21 mouse cellular contexts compared by ENCODE assay signal in the genomic region with DNA sequence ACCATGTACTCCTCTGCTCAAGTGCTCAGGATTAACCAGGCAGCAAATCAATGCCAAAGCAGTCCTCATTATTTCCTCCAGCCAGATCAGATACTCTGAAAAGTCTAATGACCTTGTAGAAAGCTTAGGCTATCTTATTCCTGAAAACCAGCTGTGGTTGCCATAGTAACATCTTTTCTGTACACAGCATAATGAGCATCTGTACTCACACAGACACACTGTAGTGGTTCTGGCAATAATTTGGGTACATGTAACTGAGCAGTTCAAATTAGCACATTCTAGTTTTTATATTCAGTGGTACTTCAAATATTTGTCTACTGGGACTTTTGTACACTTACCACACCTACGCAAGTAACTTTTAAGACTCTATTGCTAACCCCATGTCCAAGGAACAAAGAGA. TPM values are rescaled to one million over a fixed set of nuclear protein-coding genes. Genes with fewer than 3 reads are reported as not detected.
DNase-seq lines count a peak whose midpoint lies in the region; ATAC-seq and TF ChIP-seq lines count a peak whose summit lies in the region.
"Had no signal": no experiment of that assay in that cellular context is flagged by ENCODE, and none has a peak within 500 bp of the region (broad histone marks: within the 10 kb centered on the region; RNA-seq: fewer than 3 reads in every experiment).

No protein-coding gene starts in this region.

- H3K4me2 ChIP-seq in kidney, postnatal 0 days (ENCODE audit: low read length): no peak overlapping the region
- H3K4me2 ChIP-seq in kidney, embryonic 16.5 days (replicated peaks; ENCODE audit: low read depth, low read length): no peak overlapping the region
- H3K4me2 ChIP-seq in midbrain, embryonic 13.5 days (replicated peaks): 0 out of 2 replicates have a peak overlapping the region, but pooled peaks have one; percentile 6
- H3K4me2 ChIP-seq in midbrain, postnatal 0 days (ENCODE audit: low read depth, low read length, poor library complexity, severe bottlenecking): no peak overlapping the region
- peak overlapping the region; percentile 8; the same call in 1 of the 2 replicates for H3K4me2 ChIP-seq in midbrain, embryonic 15.5 days
- H3K4me2 ChIP-seq: embryonic facial prominence, embryonic 12.5 days; kidney, embryonic 15.5 days; limb, embryonic 15.5 days had no signal

- no peak for ATAC-seq in kidney, postnatal 0 days (replicated peaks; ENCODE audit: low FRiP score, low read depth)
- ATAC-seq in kidney, embryonic 16.5 days (ENCODE audit: low FRiP score, low TSS enrichment): no peak
- ATAC-seq in midbrain, embryonic 13.5 days: no peak
- no peak for ATAC-seq in midbrain, postnatal 0 days (ENCODE audit: low FRiP score)
- peak; percentile 51; the same call in 1 of the 2 replicates for ATAC-seq in midbrain, embryonic 15.5 days (replicated peaks)
- ATAC-seq in erythroblast, adult 5-6 weeks (replicated peaks; ENCODE audit: low FRiP score, poor library complexity, severe bottlenecking): no peak
- ATAC-seq: hindbrain, postnatal 0 days; intestine, postnatal 0 days had no signal

- H3K27ac ChIP-seq in kidney, postnatal 0 days: no peak overlapping the region
- H3K27ac ChIP-seq in kidney, embryonic 16.5 days (ENCODE audit: low read length): no peak overlapping the region
- no peak overlapping the region; the same call in 1 of the 2 replicates for H3K27ac ChIP-seq in midbrain, embryonic 13.5 days
- H3K27ac ChIP-seq in midbrain, postnatal 0 days (ENCODE audit: low read depth, low read length): no peak overlapping the region
- H3K27ac ChIP-seq in midbrain, embryonic 15.5 days: no peak overlapping the region
- H3K27ac ChIP-seq: embryonic facial prominence, embryonic 12.5 days; hindbrain, postnatal 0 days; kidney, embryonic 15.5 days; limb, embryonic 15.5 days had no signal

- peaks cover 16% of the 10 kb centered on the region; the same call in 1 of the 2 replicates for H3K36me3 ChIP-seq in kidney, postnatal 0 days (ENCODE audit: insufficient read depth, low read length)
- H3K36me3 ChIP-seq in kidney, embryonic 16.5 days (ENCODE audit: insufficient read depth, low read length): peaks cover 14% of the 10 kb centered on the region
- H3K36me3 ChIP-seq in midbrain, embryonic 13.5 days: peaks cover 18% of the 10 kb centered on the region
- H3K36me3 ChIP-seq in midbrain, postnatal 0 days (ENCODE audit: insufficient read depth, low read length): peaks cover 5% of the 10 kb centered on the region; the same call in 1 of the 2 replicates
- 0 out of 2 replicates have a peak, but pooled peaks cover 2% of the 10 kb centered on the region for H3K36me3 ChIP-seq in midbrain, embryonic 15.5 days (replicated peaks)

- H3K27me3 ChIP-seq in kidney, postnatal 0 days (ENCODE audit: insufficient read depth, low read length): no peaks in the 10 kb centered on the region
- no peaks in the 10 kb centered on the region for H3K27me3 ChIP-seq in kidney, embryonic 16.5 days (ENCODE audit: insufficient read depth, low read length)
- H3K27me3 ChIP-seq in midbrain, embryonic 13.5 days: no peaks in the 10 kb centered on the region
- no peaks in the 10 kb centered on the region for H3K27me3 ChIP-seq in midbrain, postnatal 0 days (ENCODE audit: insufficient read depth, low read length)
- no peaks in the 10 kb centered on the region for H3K27me3 ChIP-seq in midbrain, embryonic 15.5 days (replicated peaks)
- H3K27me3 ChIP-seq: embryonic facial prominence, embryonic 12.5 days; kidney, embryonic 15.5 days; limb, embryonic 15.5 days had no signal

- peak; percentile 16 for DNase-seq in kidney, postnatal 0 days (ENCODE audit: low spot score)
- DNase-seq in midbrain, postnatal 0 days (ENCODE audit: low spot score): no peak
- DNase-seq in testis, postnatal 14 days (ENCODE audit: low spot score): peak; percentile 45
- DNase-seq: adrenal gland, adult 2 months; cerebellum, adult 9-11 months; gastrocnemius, postnatal 10 days; heart, adult 18-20 months; heart, postnatal 4 days; lung, adult 2 months; thymus, adult 2 months had no signal

- H3K4me1 ChIP-seq in kidney, postnatal 0 days (replicated peaks; ENCODE audit: insufficient read depth, low read length): peaks cover 10% of the 10 kb centered on the region; the same call in 1 of the 2 replicates
- H3K4me1 ChIP-seq in kidney, embryonic 16.5 days (ENCODE audit: insufficient read depth, low read length): peaks cover 47% of the 10 kb centered on the region
- H3K4me1 ChIP-seq in midbrain, embryonic 13.5 days (replicated peaks): peaks cover 84% of the 10 kb centered on the region
- H3K4me1 ChIP-seq in midbrain, postnatal 0 days (ENCODE audit: insufficient read depth, low read length): peaks cover 13% of the 10 kb centered on the region
- H3K4me1 ChIP-seq in midbrain, embryonic 15.5 days: peaks cover 74% of the 10 kb centered on the region

- no peak overlapping the region for H3K4me3 ChIP-seq in kidney, postnatal 0 days (replicated peaks; ENCODE audit: low read depth, low read length)
- H3K4me3 ChIP-seq in kidney, embryonic 16.5 days (ENCODE audit: low read length): no peak overlapping the region
- H3K4me3 ChIP-seq in midbrain, embryonic 13.5 days (replicated peaks): no peak overlapping the region
- H3K4me3 ChIP-seq in midbrain, postnatal 0 days (ENCODE audit: low read depth, low read length): no peak overlapping the region
- no peak overlapping the region for H3K4me3 ChIP-seq in midbrain, embryonic 15.5 days
- H3K4me3 ChIP-seq: embryonic facial prominence, embryonic 12.5 days; kidney, embryonic 15.5 days; limb, embryonic 15.5 days had no signal

- TF ChIP-seq CTCF in kidney, postnatal 0 days (IDR thresholded peaks at IDR 0.05; ENCODE audit: low read depth): no peak
- TF ChIP-seq CTCF in midbrain, postnatal 0 days (IDR thresholded peaks at IDR 0.05): no peak

- no peak overlapping the region for H3K9ac ChIP-seq in kidney, postnatal 0 days (ENCODE audit: low read depth, low read length)
- no peak overlapping the region for H3K9ac ChIP-seq in kidney, embryonic 16.5 days (replicated peaks; ENCODE audit: low read length)
- no peak overlapping the region for H3K9ac ChIP-seq in midbrain, embryonic 13.5 days (replicated peaks)
- no peak overlapping the region for H3K9ac ChIP-seq in midbrain, postnatal 0 days (replicated peaks; ENCODE audit: low read length, poor library complexity, severe bottlenecking)
- no peak overlapping the region for H3K9ac ChIP-seq in midbrain, embryonic 15.5 days
- H3K9ac ChIP-seq: embryonic facial prominence, embryonic 12.5 days; kidney, embryonic 15.5 days; limb, embryonic 15.5 days had no signal

- WGBS in kidney, postnatal 0 days: 86% methylated on average over 1 of the region's 1 CpGs
- WGBS in kidney, embryonic 16.5 days: 91% methylated on average over 1 of the region's 1 CpGs
- WGBS in midbrain, embryonic 13.5 days: 85% methylated on average over 1 of the region's 1 CpGs
- WGBS in midbrain, postnatal 0 days: 72% methylated on average over 1 of the region's 1 CpGs
- WGBS in midbrain, embryonic 15.5 days: 76% methylated on average over 1 of the region's 1 CpGs

- H3K9me3 ChIP-seq in kidney, postnatal 0 days (replicated peaks; ENCODE audit: low read length): no peaks in the 10 kb centered on the region
- no peaks in the 10 kb centered on the region for H3K9me3 ChIP-seq in kidney, embryonic 16.5 days (ENCODE audit: low read length)
- no peaks in the 10 kb centered on the region for H3K9me3 ChIP-seq in midbrain, embryonic 13.5 days
- H3K9me3 ChIP-seq in midbrain, postnatal 0 days (ENCODE audit: low read length): no peaks in the 10 kb centered on the region
- no peaks in the 10 kb centered on the region for H3K9me3 ChIP-seq in midbrain, embryonic 15.5 days
- H3K9me3 ChIP-seq: embryonic facial prominence, embryonic 12.5 days; kidney, embryonic 15.5 days; limb, embryonic 15.5 days had no signal

RNA-seq across cellular contexts. Expression of a gene that starts 8.5 kb away (rescaled TPM):
- 6.0 and 13.1 TPM in 2 replicates for polyA plus RNA-seq in kidney, postnatal 0 days (2015; fragmentation: Nextera tagmentation; extraction: Ambion mirVana)
- polyA plus RNA-seq in kidney, embryonic 16.5 days (2015; fragmentation: Nextera tagmentation; extraction: Ambion mirVana): 1.3 and 2.3 TPM in 2 replicates
- 2.5 and 5.1 TPM in 2 replicates for polyA plus RNA-seq in midbrain, embryonic 13.5 days (2015; fragmentation: Nextera tagmentation; extraction: Ambion mirVana)
- total RNA-seq in midbrain, postnatal 0 days (2014; rRNA removed): 24.9 and 56.5 TPM in 2 replicates
- polyA plus RNA-seq in midbrain, postnatal 0 days (2015; fragmentation: Nextera tagmentation; extraction: Ambion mirVana): 10.3 and 15.4 TPM in 2 replicates
- 13.9 and 15.9 TPM in 2 replicates for polyA plus RNA-seq in midbrain, embryonic 15.5 days (2015; fragmentation: Nextera tagmentation; extraction: Ambion mirVana)
- 10.6 and 12.7 TPM in 2 replicates for total RNA-seq in erythroblast, adult 5-6 weeks (2015; ENCODE audit: low replicate concordance)
- total RNA-seq in erythroblast, adult 5-6 weeks (2017; ENCODE audit: low replicate concordance): 0.17 and 5.4 TPM in 2 replicates
- total RNA-seq: monocyte, adult 5-6 weeks had no signal

RNA-seq across cellular contexts. Expression of a gene that starts 31.7 kb away (rescaled TPM):
- 8.3 and 11.1 TPM in 2 replicates for polyA plus RNA-seq in kidney, postnatal 0 days (2015; fragmentation: Nextera tagmentation; extraction: Ambion mirVana)
- polyA plus RNA-seq in kidney, embryonic 16.5 days (2015; fragmentation: Nextera tagmentation; extraction: Ambion mirVana): 16.7 and 18.6 TPM in 2 replicates
- polyA plus RNA-seq in midbrain, embryonic 13.5 days (2015; fragmentation: Nextera tagmentation; extraction: Ambion mirVana): 29.1 and 29.4 TPM in 2 replicates
- 43.2 and 47.1 TPM in 2 replicates for total RNA-seq in midbrain, postnatal 0 days (2014; rRNA removed)
- 15.7 and 16.0 TPM in 2 replicates for polyA plus RNA-seq in midbrain, postnatal 0 days (2015; fragmentation: Nextera tagmentation; extraction: Ambion mirVana)
- polyA plus RNA-seq in midbrain, embryonic 15.5 days (2015; fragmentation: Nextera tagmentation; extraction: Ambion mirVana): 25.6 and 26.1 TPM in 2 replicates
- total RNA-seq in erythroblast, adult 5-6 weeks (2015; ENCODE audit: low replicate concordance): 15.5 and 30.9 TPM in 2 replicates
- total RNA-seq in erythroblast, adult 5-6 weeks (2017; ENCODE audit: low replicate concordance): 29.1 and 31.1 TPM in 2 replicates
- polyA plus RNA-seq: adrenal gland, adult 2 months; small intestine, adult 2 months had no signal

RNA-seq across cellular contexts. Expression of a gene that starts 32.0 kb away (rescaled TPM):
- 154 and 169 TPM in 2 replicates for polyA plus RNA-seq in kidney, postnatal 0 days (2015; fragmentation: Nextera tagmentation; extraction: Ambion mirVana)
- 82.2 and 99.4 TPM in 2 replicates for polyA plus RNA-seq in kidney, embryonic 16.5 days (2015; fragmentation: Nextera tagmentation; extraction: Ambion mirVana)
- 68.0 and 71.8 TPM in 2 replicates for polyA plus RNA-seq in midbrain, embryonic 13.5 days (2015; fragmentation: Nextera tagmentation; extraction: Ambion mirVana)
- 11.4 and 30.0 TPM in 2 replicates for total RNA-seq in midbrain, postnatal 0 days (2014; rRNA removed)
- polyA plus RNA-seq in midbrain, postnatal 0 days (2015; fragmentation: Nextera tagmentation; extraction: Ambion mirVana): 87.9 and 97.2 TPM in 2 replicates
- polyA plus RNA-seq in midbrain, embryonic 15.5 days (2015; fragmentation: Nextera tagmentation; extraction: Ambion mirVana): 42.7 and 56.4 TPM in 2 replicates
- 113 and 131 TPM in 2 replicates for total RNA-seq in erythroblast, adult 5-6 weeks (2015; ENCODE audit: low replicate concordance)
- 37.8 and 105 TPM in 2 replicates for total RNA-seq in erythroblast, adult 5-6 weeks (2017; ENCODE audit: low replicate concordance)

RNA-seq across cellular contexts. Expression of a gene that starts 32.0 kb away (rescaled TPM):
- polyA plus RNA-seq in kidney, postnatal 0 days (2015; fragmentation: Nextera tagmentation; extraction: Ambion mirVana): 7.7 and 9.3 TPM in 2 replicates
- polyA plus RNA-seq in kidney, embryonic 16.5 days (2015; fragmentation: Nextera tagmentation; extraction: Ambion mirVana): 6.0 and 6.2 TPM in 2 replicates
- 6.0 and 8.7 TPM in 2 replicates for polyA plus RNA-seq in midbrain, embryonic 13.5 days (2015; fragmentation: Nextera tagmentation; extraction: Ambion mirVana)
- total RNA-seq in midbrain, postnatal 0 days (2014; rRNA removed): 19.3 and 20.9 TPM in 2 replicates
- 7.4 and 7.5 TPM in 2 replicates for polyA plus RNA-seq in midbrain, postnatal 0 days (2015; fragmentation: Nextera tagmentation; extraction: Ambion mirVana)
- 9.3 and 10.3 TPM in 2 replicates for polyA plus RNA-seq in midbrain, embryonic 15.5 days (2015; fragmentation: Nextera tagmentation; extraction: Ambion mirVana)
- 1.0 and 1.3 TPM in 2 replicates for total RNA-seq in erythroblast, adult 5-6 weeks (2015; ENCODE audit: low replicate concordance)
- total RNA-seq in erythroblast, adult 5-6 weeks (2017; ENCODE audit: low replicate concordance): 2.4 TPM in 1 of 2 replicates, not detected in the other

Comparison
In these comparisons a context has a peak if more than half of its experiments do, and no peak if none do; other contexts are left out.
1. H3K4me2 ChIP-seq: peak in midbrain, embryonic 13.5 days (single experiment) and midbrain, embryonic 15.5 days (single experiment); none in kidney, postnatal 0 days (single experiment), kidney, embryonic 16.5 days (single experiment) and midbrain, postnatal 0 days (single experiment).